Mouse (Mus musculus): ENCODE measurements around the gene Pik3r3. TPM values are rescaled to one million over a fixed set of nuclear protein-coding genes. Genes with fewer than 3 reads are reported as not detected.

Pik3r3 gene
- total RNA-seq, 1 experiment: 7.8 TPM

DNA sequence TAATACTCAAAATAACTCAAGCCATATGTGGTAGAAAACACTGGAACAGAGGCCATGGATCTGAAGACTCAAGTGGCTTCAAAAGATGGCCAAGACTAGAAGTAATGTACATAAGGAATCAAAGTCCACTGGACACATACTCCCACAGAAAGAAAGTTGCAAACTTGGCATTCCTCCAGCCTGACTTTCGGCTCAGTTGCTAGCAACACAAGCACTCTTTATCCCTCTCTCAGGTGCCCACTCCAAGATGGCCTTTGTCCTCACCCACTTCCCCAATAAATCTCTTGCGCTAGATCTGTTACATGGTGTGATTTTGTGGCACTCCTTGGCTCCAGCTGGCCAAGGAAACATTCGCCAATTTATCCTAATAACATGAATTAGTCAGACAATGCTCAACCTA, 131.1 kb downstream of the Pik3r3 start:
- H3K4me1 ChIP-seq (ENCODE audit: control insufficient read depth in 2 of 2, insufficient read depth in 2 of 2, low read length in 2 of 2, poor library complexity in 1 of 2): no peaks in the 10 kb centered on the region
- in situ Hi-C loops (cut with MboI; ENCODE audit: low sequenced_read_pairs in 2 of 2, unreplicated experiment in 2 of 2): no loop called here
- no peak overlapping the region for H3K27ac ChIP-seq (ENCODE audit: insufficient read depth, low read depth, low read length, poor library complexity, severe bottlenecking)
- no peaks in the 10 kb centered on the region for H3K9me3 ChIP-seq (ENCODE audit: control insufficient read depth, insufficient read depth, low read depth, low read length)
- H3K9ac ChIP-seq (ENCODE audit: insufficient read depth, low read depth, low read length, poor library complexity, severe bottlenecking): no peak overlapping the region
- TF ChIP-seq MAFK (IDR thresholded peaks at IDR 0.05; ENCODE audit: insufficient read depth, low read depth, low read length) (no peak), ZNF384 (IDR thresholded peaks at IDR 0.05; ENCODE audit: low read depth, low read length) (no peak), ZC3H11A (IDR thresholded peaks at IDR 0.05; ENCODE audit: borderline replicate concordance, low read depth, low read length) (no peak), HCFC1 (IDR thresholded peaks at IDR 0.05; ENCODE audit: borderline replicate concordance, insufficient read depth, low read length) (no peak), CHD2 (IDR thresholded peaks at IDR 0.05; ENCODE audit: low read depth, low read length) (no peak)
- H3K36me3 ChIP-seq (ENCODE audit: control insufficient read depth, insufficient read depth, low read length, poor library complexity, severe bottlenecking): no peaks in the 10 kb centered on the region
- no peak overlapping the region for H3K4me3 ChIP-seq (ENCODE audit: insufficient read depth in 1 of 2, low read depth in 1 of 2, low read length in 2 of 2, poor library complexity in 1 of 2, severe bottlenecking in 1 of 2)
- DNase-seq (ENCODE audit: low read depth, low spot score): no peak

Other genes starting within 250 kb of the Pik3r3 start
- gene Faah, start 203.7 kb upstream of the Pik3r3 start, total RNA-seq (2012; rRNA removed): 5.9 and 15.5 TPM in 2 replicates
- gene Nsun4, start 167.7 kb upstream of the Pik3r3 start, total RNA-seq (2012; rRNA removed): 24.8 and 36.8 TPM in 2 replicates
- gene Uqcrh, start 146.5 kb upstream of the Pik3r3 start, total RNA-seq (2012; rRNA removed): 405 and 420 TPM in 2 replicates
- 32.2 and 42.0 TPM in 2 replicates for gene Lrrc41, start 146.3 kb upstream of the Pik3r3 start, total RNA-seq (2012; rRNA removed)
- gene Rad54l, start 97.9 kb upstream of the Pik3r3 start, total RNA-seq (2012; rRNA removed): 36.2 and 38.6 TPM in 2 replicates
- gene Pomgnt1, start 97.8 kb upstream of the Pik3r3 start, total RNA-seq (2012; rRNA removed): 48.6 and 51.5 TPM in 2 replicates
- gene Lurap1, start 70.3 kb upstream of the Pik3r3 start, total RNA-seq (2012; rRNA removed): 0.49 and 0.95 TPM in 2 replicates
- 1.7 and 3.0 TPM in 2 replicates for gene Tspan1, start 54.0 kb upstream of the Pik3r3 start, total RNA-seq (2012; rRNA removed)
- gene 1700042G07Rik, start 48.2 kb upstream of the Pik3r3 start, total RNA-seq (2012; rRNA removed): not detected in 2 replicates
- gene Gm49337, start 48.2 kb upstream of the Pik3r3 start, total RNA-seq (2012; rRNA removed): 0.69 and 1.0 TPM in 2 replicates
- 24.5 and 28.4 TPM in 2 replicates for gene Mast2, start 242.6 kb downstream of the Pik3r3 start, total RNA-seq (2012; rRNA removed)

Measured in ES-E14 (cell line).